Mouse (Mus musculus): ENCODE measurements around the gene B3gat3. TPM values are rescaled to one million over a fixed set of nuclear protein-coding genes. Genes with fewer than 3 reads are reported as not detected.
"Not testable (repeated sequence)": the region's sequence is repeated elsewhere in the genome, so short reads cannot be mapped to it uniquely, and the experiment has no call there.

B3gat3 gene
- polyA plus RNA-seq (2015; fragmentation: Nextera tagmentation; extraction: Ambion mirVana) = 20.1 and 22.8 TPM in 2 replicates

DNA sequence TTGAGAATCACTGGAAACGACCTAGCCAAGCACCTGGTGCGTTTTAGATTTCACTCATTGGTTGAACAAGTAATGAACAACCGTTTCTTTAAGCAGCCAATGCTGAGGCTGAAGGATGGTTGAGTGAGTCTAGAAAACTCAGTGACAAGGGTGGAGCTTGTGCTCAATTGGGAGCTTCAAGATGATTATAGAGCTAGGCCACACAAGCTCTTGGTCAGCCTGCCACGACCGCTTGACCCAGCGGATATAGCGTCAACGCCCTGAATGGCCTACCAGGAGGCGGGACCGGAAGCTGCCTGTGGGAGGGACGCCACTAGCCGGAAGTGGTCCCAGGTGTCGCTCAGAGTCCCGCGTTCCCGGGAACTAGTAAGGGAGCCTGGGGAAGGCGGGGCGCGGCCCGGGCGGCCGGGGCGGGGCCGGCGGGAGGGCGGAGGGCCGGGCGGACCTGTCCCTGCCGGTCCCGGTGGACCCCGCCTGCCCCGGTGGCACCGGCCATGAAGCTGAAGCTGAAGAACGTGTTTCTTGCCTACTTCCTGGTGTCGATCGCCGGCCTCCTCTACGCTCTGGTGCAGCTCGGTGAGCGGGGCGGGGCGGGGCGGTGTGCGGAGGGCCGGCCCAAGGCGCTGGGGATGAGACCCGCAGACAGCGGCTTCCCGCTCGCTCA is at the start of gene B3gat3:
Gene B3gat3, plus strand, starts transcription at position 302 of the 664 bp plus-strand sequence.
- DNase-seq (peak; percentile 88), ATAC-seq (ENCODE audit: low read depth) (peak; percentile 96)
- Histone ChIP-seq H3K9ac (peak within 1 kb of the TSS; percentile 90), H3K27ac (peak within 1 kb of the TSS; percentile 95), H3K4me3 (replicated peaks) (peak within 1 kb of the TSS; percentile 89), H3K4me1 (replicated peaks) (peaks cover 39% of the 10 kb centered on the region), H3K27me3 (no peaks in the 10 kb centered on the region), H3K9me3 (replicated peaks) (no peaks in the 10 kb centered on the region), H3K36me3 (peaks cover 34% of the 10 kb centered on the region), H3K4me2 (peak within 1 kb of the TSS; percentile 87)
- WGBS (ENCODE audit: insufficient replicate concordance) = 2% methylated on average over 50 of the region's 50 CpGs

DNA sequence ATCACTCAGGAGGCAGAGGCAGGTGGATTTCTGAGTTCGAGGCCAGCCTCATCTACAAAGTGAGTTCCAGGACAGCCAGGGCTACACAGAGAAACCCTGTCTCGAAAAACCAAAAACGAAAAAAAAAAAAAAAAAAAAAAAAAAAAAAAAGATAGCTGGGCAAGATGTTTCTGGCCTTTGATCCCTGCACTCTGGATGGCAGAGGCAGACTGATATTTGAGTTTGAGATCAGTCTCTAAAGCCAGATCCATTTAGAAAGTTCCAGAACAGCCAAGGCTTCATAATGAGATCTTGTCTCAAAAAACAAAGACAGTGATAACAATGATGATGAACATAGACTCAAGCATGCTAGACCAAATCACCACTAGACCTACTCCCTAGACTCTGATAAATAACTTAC is 49.8 kb upstream of the B3gat3 start:
- H3K27me3 ChIP-seq; ATAC-seq (ENCODE audit: low read depth); DNase-seq; H3K9me3 ChIP-seq (replicated peaks): not testable (repeated sequence)
- peak overlapping the region; percentile 85 for H3K4me2 ChIP-seq
- WGBS (ENCODE audit: insufficient replicate concordance) = 62% methylated on average over 3 of the region's 3 CpGs
- peak overlapping the region; percentile 92 for H3K27ac ChIP-seq
- H3K4me3 ChIP-seq (replicated peaks) = peak overlapping the region; percentile 99
- H3K9ac ChIP-seq = peak overlapping the region; percentile 98
- peaks cover 25% of the 10 kb centered on the region for H3K36me3 ChIP-seq
- H3K4me1 ChIP-seq (replicated peaks) = peaks cover 49% of the 10 kb centered on the region

DNA sequence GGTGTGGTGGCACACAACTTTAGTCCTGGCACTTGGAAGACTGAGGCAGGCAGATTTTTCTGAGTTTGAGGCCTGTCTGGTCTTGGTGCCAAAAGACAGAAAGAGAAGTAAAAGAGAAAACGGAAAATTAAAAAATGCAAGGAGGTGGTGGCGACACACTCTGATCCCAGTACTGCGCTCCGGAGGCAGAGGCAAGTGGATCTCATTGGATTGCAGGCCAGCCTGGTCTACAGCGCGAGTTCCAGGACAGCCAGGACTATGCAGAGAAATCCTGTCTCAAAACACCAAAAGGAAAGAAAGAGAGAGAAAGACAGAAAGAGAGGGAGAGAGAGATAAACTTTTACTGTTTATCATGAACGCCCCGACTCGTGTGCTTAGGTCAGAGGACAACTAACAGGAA is 49.3 kb upstream of the B3gat3 start:
- no peaks in the 10 kb centered on the region for H3K9me3 ChIP-seq (replicated peaks)
- no peak for DNase-seq
- WGBS (ENCODE audit: insufficient replicate concordance) = 21% methylated on average over 9 of the region's 9 CpGs
- H3K9ac ChIP-seq = peak overlapping the region; percentile 98
- H3K4me1 ChIP-seq (replicated peaks) = peaks cover 49% of the 10 kb centered on the region
- no peaks in the 10 kb centered on the region for H3K27me3 ChIP-seq
- H3K4me2 ChIP-seq = peak overlapping the region; percentile 85
- H3K4me3 ChIP-seq (replicated peaks) = peak overlapping the region; percentile 99
- peaks cover 29% of the 10 kb centered on the region for H3K36me3 ChIP-seq
- peak overlapping the region; percentile 92 for H3K27ac ChIP-seq
- no peak; the same call in none of the 2 replicates for ATAC-seq (ENCODE audit: low read depth)

DNA sequence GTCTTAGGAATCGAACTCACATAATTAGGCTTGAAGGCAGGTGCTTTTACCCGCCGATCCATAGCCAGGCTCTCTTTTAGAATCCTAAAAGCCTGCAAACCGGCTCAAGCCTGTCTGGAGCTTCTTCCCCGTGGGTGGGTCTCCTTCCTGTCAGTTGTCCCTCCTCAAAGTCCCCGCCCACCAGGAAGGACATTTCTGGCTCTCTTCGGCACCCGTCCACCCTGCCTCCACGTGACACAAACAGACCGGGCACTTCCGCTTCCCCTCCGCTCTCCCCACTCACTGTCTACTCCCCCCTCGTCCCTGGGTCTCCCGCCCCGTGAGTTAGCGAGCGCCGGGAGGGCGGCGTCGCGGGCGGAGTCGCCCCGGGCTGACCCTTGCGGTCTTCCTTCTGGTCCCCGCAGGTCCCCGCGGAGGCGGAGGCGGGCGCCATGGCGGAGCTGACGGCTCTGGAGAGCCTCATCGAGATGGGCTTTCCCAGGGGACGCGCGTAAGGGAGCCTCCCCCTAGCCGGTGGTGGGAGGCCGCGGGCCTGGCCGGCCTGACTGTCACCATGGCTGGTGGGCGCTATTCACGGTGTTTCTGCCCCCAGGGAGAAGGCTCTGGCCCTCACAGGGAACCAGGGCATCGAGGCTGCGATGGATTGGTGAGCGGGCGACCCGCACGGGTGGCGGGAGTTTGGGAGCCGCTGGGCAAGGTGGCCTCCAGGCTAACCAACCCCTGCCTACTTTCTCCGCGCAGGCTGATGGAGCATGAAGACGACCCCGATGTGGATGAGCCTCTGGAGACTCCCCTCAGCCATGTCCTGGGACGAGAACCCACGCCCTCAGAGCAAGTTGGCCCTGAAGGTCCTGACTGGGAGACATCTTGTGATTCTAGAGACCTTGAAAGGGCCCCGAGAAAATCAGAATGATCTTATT is 48.6 kb upstream of the B3gat3 start, which contains the start of gene Ubxn1:
Gene Ubxn1, plus strand, starts transcription at position 230 of the 920 bp plus-strand sequence.
- ATAC-seq (ENCODE audit: low read depth) = peak; percentile 95
- Histone ChIP-seq H3K36me3 (peaks cover 36% of the 10 kb centered on the region), H3K9me3 (replicated peaks) (no peaks in the 10 kb centered on the region), H3K27me3 (no peaks in the 10 kb centered on the region), H3K4me3 (replicated peaks) (peak within 1 kb of the TSS; percentile 99), H3K9ac (peak within 1 kb of the TSS; percentile 98), H3K4me2 (peak within 1 kb of the TSS; percentile 85), H3K27ac (peak within 1 kb of the TSS; percentile 92), H3K4me1 (replicated peaks) (peaks cover 49% of the 10 kb centered on the region)
- under 1% methylated on average over 59 of the region's 59 CpGs for WGBS (ENCODE audit: insufficient replicate concordance)
- DNase-seq = peak; percentile 97

DNA sequence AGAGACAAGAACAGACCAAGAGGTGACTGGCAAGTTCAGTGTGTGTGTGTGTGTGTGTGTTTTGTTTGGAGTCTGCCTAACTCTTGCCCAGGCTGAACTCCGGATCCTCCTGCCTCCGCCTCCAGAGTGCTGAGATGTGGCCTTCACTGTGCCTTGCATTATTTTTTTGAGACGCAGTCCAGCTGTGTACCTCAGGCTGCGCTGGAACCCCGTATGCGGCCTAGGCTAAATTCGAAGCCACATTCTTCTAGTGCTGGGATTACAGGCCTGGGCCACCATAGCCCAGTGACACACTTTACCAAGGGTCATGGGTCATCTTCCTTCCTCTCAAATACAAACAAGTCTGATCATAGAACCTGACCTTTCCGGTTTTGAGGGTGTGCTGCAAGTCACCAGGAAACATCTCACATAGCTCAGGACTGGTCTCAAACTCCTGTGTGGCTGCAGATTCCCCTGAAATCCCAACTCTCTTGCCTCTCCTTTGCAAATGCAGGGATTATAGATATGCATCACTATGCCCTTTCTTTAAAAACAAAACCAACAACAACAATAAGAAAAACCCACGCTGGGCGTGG is 47.8 kb upstream of the B3gat3 start:
- Histone ChIP-seq H3K27me3 (no peaks in the 10 kb centered on the region), H3K4me1 (replicated peaks) (peaks cover 49% of the 10 kb centered on the region), H3K9ac (peak overlapping the region; percentile 98), H3K4me2 (peak overlapping the region; percentile 85), H3K36me3 (peaks cover 42% of the 10 kb centered on the region), H3K4me3 (replicated peaks) (peak overlapping the region; percentile 99), H3K27ac (peak overlapping the region; percentile 92), H3K9me3 (replicated peaks) (no peaks in the 10 kb centered on the region)
- ATAC-seq (ENCODE audit: low read depth) (no peak), DNase-seq (no peak)
- 62% methylated on average over 10 of the region's 10 CpGs for WGBS (ENCODE audit: insufficient replicate concordance)

DNA sequence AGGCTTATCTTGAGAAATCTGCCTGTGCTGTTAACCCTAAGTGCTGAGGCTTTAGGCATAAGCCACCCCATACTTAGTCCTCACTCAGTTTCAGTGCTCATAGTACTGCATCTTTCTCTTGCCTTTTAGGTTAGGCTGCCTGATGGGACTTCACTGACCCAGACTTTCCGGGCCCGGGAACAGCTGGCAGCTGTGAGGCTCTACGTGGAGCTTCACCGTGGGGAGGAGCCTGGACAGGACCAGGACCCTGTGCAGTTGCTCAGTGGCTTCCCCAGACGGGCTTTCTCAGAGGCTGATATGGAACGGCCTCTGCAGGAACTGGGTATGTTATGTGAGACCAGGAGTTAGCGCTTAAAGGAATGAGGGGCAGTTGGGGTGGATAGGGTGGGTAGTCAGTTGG is 45.1 kb upstream of the B3gat3 start:
- no peak overlapping the region for H3K4me2 ChIP-seq
- H3K4me3 ChIP-seq (replicated peaks) = no peak overlapping the region
- peaks cover 44% of the 10 kb centered on the region for H3K36me3 ChIP-seq
- ATAC-seq (ENCODE audit: low read depth) = no peak
- no peak for DNase-seq
- H3K9ac ChIP-seq = no peak overlapping the region; the same call in 1 of the 2 replicates
- no peaks in the 10 kb centered on the region for H3K27me3 ChIP-seq
- no peaks in the 10 kb centered on the region for H3K9me3 ChIP-seq (replicated peaks)
- H3K27ac ChIP-seq = 0 out of 2 replicates have a peak overlapping the region, but pooled peaks have one; percentile 1
- WGBS (ENCODE audit: insufficient replicate concordance) = 86% methylated on average over 7 of the region's 7 CpGs
- peaks cover 48% of the 10 kb centered on the region for H3K4me1 ChIP-seq (replicated peaks)

DNA sequence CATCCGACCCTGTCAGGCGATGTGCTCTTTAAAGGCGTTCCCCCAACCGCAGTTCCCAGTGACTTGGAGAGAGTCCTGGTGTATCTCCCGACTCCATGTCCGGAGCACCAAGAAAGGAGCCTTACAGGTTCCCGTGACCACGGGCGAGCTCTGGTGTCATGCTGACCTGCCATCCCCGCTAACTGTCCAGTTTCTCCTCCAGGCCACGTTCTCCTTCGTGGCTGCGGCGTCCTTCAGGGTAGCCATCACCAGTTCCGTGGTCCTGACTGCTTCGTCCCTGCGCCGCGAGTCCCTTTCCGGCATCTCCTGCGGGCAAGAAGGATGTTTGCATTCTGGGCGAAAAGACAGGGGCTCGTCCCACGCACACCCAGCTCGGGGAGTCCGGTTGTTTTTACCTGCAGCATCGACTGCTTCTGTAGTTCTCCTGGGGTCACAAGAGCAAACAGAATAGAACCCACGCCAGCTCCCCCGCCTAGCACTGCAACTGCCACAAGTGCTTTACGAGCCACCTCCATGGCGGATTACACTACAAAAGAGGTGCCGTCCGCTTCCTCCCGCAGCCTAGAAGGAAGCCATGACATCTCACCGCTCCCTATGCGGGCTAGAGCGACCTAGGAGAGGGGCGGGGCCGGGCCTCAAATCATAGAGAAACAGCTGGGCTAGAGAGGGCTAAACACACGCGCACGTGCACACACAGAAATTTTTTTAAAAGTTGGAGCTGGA is 39.7 kb upstream of the B3gat3 start, which contains the start of gene Uqcc3:
Gene Uqcc3, minus strand, starts transcription at position 613 of the 723 bp plus-strand sequence.
- DNase-seq = peak; percentile 83
- Histone ChIP-seq H3K36me3 (peaks cover 19% of the 10 kb centered on the region), H3K27me3 (no peaks in the 10 kb centered on the region), H3K9me3 (replicated peaks) (no peaks in the 10 kb centered on the region), H3K4me1 (replicated peaks) (peaks cover 18% of the 10 kb centered on the region), H3K9ac (peak within 1 kb of the TSS; percentile 90), H3K27ac (peak within 1 kb of the TSS; percentile 84), H3K4me3 (replicated peaks) (peak within 1 kb of the TSS; percentile 91), H3K4me2 (peak within 1 kb of the TSS; percentile 89)
- under 1% methylated on average over 42 of the region's 42 CpGs for WGBS (ENCODE audit: insufficient replicate concordance)
- ATAC-seq (ENCODE audit: low read depth) = peak; percentile 97

DNA sequence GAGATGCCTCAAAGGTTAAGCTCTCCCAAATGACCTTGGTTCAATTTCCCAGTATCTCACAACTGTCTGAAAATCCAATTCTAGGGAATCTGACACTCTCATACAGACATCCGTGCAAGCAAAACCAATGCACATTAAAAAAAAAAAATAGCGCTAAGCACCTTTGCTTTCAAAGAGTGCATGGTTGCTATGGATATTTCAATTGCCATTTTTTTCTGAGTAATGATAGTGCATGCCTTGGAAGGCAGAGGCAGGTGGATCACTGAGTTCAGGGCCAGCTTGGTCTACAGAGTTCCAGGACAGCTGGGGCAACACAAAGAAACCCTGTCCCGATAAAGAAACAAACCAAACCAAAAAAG is 39.2 kb upstream of the B3gat3 start:
- Histone ChIP-seq H3K4me3 (replicated peaks) (peak overlapping the region; percentile 91), H3K9me3 (replicated peaks) (no peaks in the 10 kb centered on the region), H3K4me1 (replicated peaks) (peaks cover 18% of the 10 kb centered on the region), H3K9ac (peak overlapping the region; percentile 90), H3K27me3 (no peaks in the 10 kb centered on the region), H3K4me2 (peak overlapping the region; percentile 89), H3K36me3 (peaks cover 13% of the 10 kb centered on the region), H3K27ac (no peak overlapping the region)
- WGBS (ENCODE audit: insufficient replicate concordance) = 11% methylated on average over 3 of the region's 3 CpGs
- DNase-seq = no peak
- no peak; the same call in 1 of the 2 replicates for ATAC-seq (ENCODE audit: low read depth)

DNA sequence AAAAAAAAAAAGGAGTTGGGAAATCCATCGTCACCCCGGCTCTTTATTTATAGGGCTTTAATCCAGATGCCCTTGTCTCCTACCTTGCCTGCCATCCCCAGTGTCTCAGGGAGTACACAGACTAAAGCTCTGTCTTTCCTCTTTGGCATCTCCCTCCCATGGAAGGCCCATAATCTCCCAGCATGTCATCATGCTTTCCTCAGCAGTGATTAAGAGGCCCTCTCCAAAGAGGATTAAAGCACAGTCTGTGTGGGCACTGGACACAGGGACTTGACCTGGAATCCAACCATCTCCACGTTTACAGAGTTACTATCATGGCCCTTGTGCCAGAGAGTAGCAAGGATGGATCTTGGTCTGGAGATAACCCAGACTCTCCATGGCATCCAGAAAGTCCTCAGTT is 36.6 kb upstream of the B3gat3 start, which contains the start of the genes Lbhd1 and Gm49403:
Gene Lbhd1, plus strand, starts transcription at position 117 of the 400 bp plus-strand sequence.
Gene Gm49403, plus strand, starts transcription at position 315 of the 400 bp plus-strand sequence.
- peaks cover 35% of the 10 kb centered on the region for H3K4me1 ChIP-seq (replicated peaks)
- no peak within 1 kb of the TSS for H3K4me2 ChIP-seq
- ATAC-seq (ENCODE audit: low read depth) (no peak), DNase-seq (no peak)
- H3K36me3 ChIP-seq = no peaks in the 10 kb centered on the region
- H3K27ac ChIP-seq = no peak within 1 kb of the TSS
- WGBS (ENCODE audit: insufficient replicate concordance) = 69% methylated on average over 3 of the region's 3 CpGs
- H3K9me3 ChIP-seq (replicated peaks) = no peaks in the 10 kb centered on the region
- H3K9ac ChIP-seq = no peak within 1 kb of the TSS
- H3K27me3 ChIP-seq = no peaks in the 10 kb centered on the region
- no peak within 1 kb of the TSS for H3K4me3 ChIP-seq (replicated peaks)

DNA sequence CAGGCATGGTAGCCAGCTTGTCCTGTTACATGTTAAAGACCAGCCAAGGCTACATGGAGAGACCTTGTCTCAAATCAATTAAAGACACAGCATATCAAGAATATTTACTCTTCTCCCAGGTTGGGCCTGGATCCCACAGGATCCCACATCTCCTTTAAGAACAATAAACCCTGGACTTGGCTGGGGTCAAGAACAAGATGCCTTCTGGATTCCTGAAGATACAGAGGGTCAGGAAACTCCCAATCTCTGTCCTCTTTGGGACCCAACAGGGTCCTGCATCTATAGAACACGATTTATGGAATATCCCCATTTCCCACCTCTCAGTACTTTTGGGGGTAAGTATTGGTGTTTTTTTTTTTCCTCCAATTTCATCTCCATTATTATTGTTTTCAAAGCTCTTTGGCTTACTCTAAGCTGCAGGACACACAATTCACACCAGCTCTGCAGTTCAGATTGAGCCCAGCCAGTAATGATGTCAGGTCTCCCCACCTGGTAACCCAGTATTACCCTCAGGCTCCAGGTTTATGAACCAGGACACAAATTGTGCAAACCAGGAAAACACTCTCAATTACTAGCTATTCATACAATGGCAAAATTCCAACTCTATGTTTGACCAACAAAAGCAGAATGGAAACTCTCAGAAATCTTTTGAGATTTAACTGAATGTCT is 33.1 kb upstream of the B3gat3 start:
- peak overlapping the region; percentile 83 for H3K9ac ChIP-seq
- H3K36me3 ChIP-seq = peaks cover 19% of the 10 kb centered on the region
- 50% methylated on average over 1 of the region's 1 CpGs for WGBS (ENCODE audit: insufficient replicate concordance)
- no peak for DNase-seq
- peaks cover 43% of the 10 kb centered on the region for H3K4me1 ChIP-seq (replicated peaks)
- no peaks in the 10 kb centered on the region for H3K27me3 ChIP-seq
- H3K27ac ChIP-seq = peak overlapping the region; percentile 89
- no peak for ATAC-seq (ENCODE audit: low read depth)
- H3K4me2 ChIP-seq = peak overlapping the region; percentile 84
- peak overlapping the region; percentile 73 for H3K4me3 ChIP-seq (replicated peaks)
- H3K9me3 ChIP-seq (replicated peaks) = no peaks in the 10 kb centered on the region
